Mouse (Mus musculus) heart, adult 2 months (tissue): ENCODE results near the gene Zfp575. TPM values are rescaled to one million over a fixed set of nuclear protein-coding genes. Genes with fewer than 3 reads are reported as not detected.

ENCODE experiments used
- DNase-seq, 2 experiments: peaks; one replicate each; pipeline ENCODE4 v3.0.0; 2021
- H3K27ac ChIP-seq: fragments of 200-600 bp; 2 replicates; pipeline ENCODE4 v1.8.1; 2022
- H3K27me3 ChIP-seq: fragments of 200-500 bp; 2 replicates; pipeline ENCODE4 v1.6.1; 2012; ENCODE audit warnings: mild to moderate bottlenecking, low read length, inconsistent platforms, mixed read lengths; ENCODE audit not compliant: control insufficient read depth, insufficient read depth
- H3K36me3 ChIP-seq: fragments of 200-500 bp; 2 replicates; pipeline ENCODE4 v1.6.1; 2012; ENCODE audit warnings: low read length, inconsistent platforms; ENCODE audit not compliant: control insufficient read depth, insufficient read depth
- H3K4me1 ChIP-seq: fragments of 200-500 bp; 2 replicates; pipeline ENCODE4 v1.6.1; 2011; ENCODE audit warnings: low read length; ENCODE audit not compliant: control insufficient read depth, insufficient read depth
- H3K4me3 ChIP-seq: fragments of 200-600 bp; 2 replicates; pipeline ENCODE4 v1.8.1; 2022
- H3K79me2 ChIP-seq: fragments of 200-500 bp; replicated peaks from 2 replicates; pipeline ENCODE4 v1.6.1; 2012; ENCODE audit warnings: mild to moderate bottlenecking, inconsistent platforms, low read length, moderate library complexity, mixed read lengths; ENCODE audit not compliant: control insufficient read depth, insufficient read depth
- H3K9ac ChIP-seq: fragments of 200-500 bp; 2 replicates; pipeline ENCODE4 v1.6.1; 2012; ENCODE audit warnings: low read depth, mild to moderate bottlenecking, control low read depth, inconsistent platforms, low read length, mixed read lengths
- CTCF ChIP-seq: fragments of 200-600 bp; IDR thresholded peaks from 2 replicates; pipeline ENCODE4 v1.8.1; 2022; ENCODE audit warnings: antibody characterized with exemption, mild to moderate bottlenecking, moderate library complexity
- EP300 ChIP-seq: fragments of 200-500 bp; IDR thresholded peaks from 2 replicates; pipeline ENCODE4 v1.6.1; 2011; ENCODE audit warnings: low read depth, low read length, control low read depth; ENCODE audit not compliant: insufficient read depth
- POLR2A ChIP-seq: fragments of 200-500 bp; IDR thresholded peaks from 2 replicates; pipeline ENCODE4 v1.6.1; 2011; ENCODE audit warnings: mild to moderate bottlenecking, low read depth, low read length, control low read depth; ENCODE audit not compliant: insufficient read depth
- WGBS: fragments of 180-500 bp; shearing (Covaris S2); methylation state at CpG from one replicate; pipeline ENCODE4 v1.1.7; 2018; 5-methylcytosine and 5-hydroxymethylcytosine counted together
- intact Hi-C: fragments of 180-260 bp; cut with DNase I; formaldehyde crosslinking; loops from one replicate; pipeline ENCODE4 v1.15.1; 2025
- polyA plus RNA-seq: library from polyadenylated mRNA; depleted of rRNA; stranded (reverse); fragments of >200 nt; gene quantifications from 2 replicates; pipeline ENCODE4 v1.2.3, GENCODE M21; 2012
- total RNA-seq, 2 experiments: library from RNA; stranded (reverse); gene quantifications; 2 replicates each; pipeline ENCODE4 v1.2.3; 2021

Gene Zfp575
- total and polyA plus RNA-seq, 3 experiments, result 0.07 to 0.08 TPM; not detected in 1

DNA sequence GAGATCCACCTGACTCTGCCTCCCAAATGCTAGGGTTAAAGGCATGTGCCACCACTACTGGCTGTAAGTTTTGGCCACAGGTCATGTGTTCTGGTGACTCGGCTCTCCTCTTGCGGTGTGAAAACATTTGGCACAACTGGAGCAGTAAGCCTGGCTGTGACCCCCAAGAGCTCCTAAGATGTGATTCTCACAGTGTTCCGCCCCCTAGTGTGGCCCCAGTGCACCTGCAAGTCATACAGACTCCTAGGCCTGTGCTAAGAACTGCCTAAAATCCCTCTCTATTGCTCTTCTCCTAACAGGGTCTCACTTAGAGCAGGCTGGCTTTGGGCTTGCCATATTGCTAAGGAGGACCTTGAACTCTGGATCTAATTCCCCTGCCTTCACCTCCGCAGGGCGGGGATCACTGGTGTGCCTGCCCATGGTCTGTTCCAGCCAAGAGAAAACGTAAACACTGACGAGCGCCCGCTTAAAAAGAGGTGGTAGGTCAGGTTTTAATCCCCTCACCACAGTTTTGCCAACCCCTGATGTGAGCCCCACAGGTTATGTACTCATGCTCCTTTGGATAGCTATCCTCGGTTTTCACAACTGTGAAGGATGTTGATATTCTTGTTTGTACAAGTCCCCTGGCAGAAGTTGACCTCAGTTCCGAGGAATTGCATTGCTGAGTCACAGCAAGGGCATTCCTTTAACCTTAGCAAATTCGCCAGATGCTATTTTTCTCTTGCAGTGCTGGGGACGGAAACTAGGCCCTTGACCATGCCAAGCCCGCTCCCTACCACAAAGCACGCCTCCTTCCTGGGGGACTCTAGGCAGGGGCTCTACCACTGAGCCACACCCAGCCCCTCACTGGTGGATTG is 12.0 kb upstream of the Zfp575 start:
- no peaks in the 10 kb centered on the region for H3K27me3 ChIP-seq
- no peak overlapping the region for H3K4me3 ChIP-seq
- H3K9ac ChIP-seq, result no peak overlapping the region
- intact Hi-C loops, result no loop called here
- TF ChIP-seq CTCF (peak; percentile 25; the same call in 1 of the 2 replicates), EP300 (no peak)
- whole genome bisulfite sequencing, result 73% methylated on average over 15 of the region's 15 CpGs
- peak in 1 of 2 experiments; percentile 33 for DNase-seq
- peak overlapping the region; percentile 53 for H3K27ac ChIP-seq
- peaks cover 1% of the 10 kb centered on the region; the same call in 1 of the 2 replicates for H3K4me1 ChIP-seq
- H3K36me3 ChIP-seq, result no peaks in the 10 kb centered on the region
- no peaks in the 10 kb centered on the region for H3K79me2 ChIP-seq

DNA sequence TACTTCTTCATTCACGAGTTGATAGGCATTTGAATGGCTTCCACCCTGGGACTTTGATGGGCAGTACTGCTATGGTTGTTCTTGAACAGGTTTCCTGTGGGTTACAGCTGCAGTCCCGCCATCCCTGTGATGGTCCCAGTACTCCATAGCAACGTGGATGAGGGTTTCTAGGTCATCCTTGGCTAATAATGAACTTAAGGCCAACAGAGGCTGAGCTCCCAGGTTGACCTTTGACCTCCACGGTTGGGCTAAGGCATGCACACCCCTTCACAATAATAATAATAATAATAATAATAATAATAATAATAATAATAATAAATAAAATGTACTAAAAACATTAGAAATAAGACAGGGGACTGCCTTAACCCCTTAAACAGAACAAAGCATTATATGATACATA is 10.7 kb upstream of the Zfp575 start:
- H3K4me3 ChIP-seq, result no peak overlapping the region
- no peak overlapping the region for H3K9ac ChIP-seq
- no peak for DNase-seq
- H3K27ac ChIP-seq, result no peak overlapping the region
- intact Hi-C loops, result no loop called here
- peaks cover 1% of the 10 kb centered on the region; the same call in 1 of the 2 replicates for H3K4me1 ChIP-seq
- no peak for TF ChIP-seq POLR2A
- no peak for TF ChIP-seq CTCF
- H3K79me2 ChIP-seq, result no peaks in the 10 kb centered on the region
- WGBS, result 75% methylated on average over 4 of the region's 4 CpGs
- H3K27me3 ChIP-seq, result no peaks in the 10 kb centered on the region
- H3K36me3 ChIP-seq, result no peaks in the 10 kb centered on the region

DNA sequence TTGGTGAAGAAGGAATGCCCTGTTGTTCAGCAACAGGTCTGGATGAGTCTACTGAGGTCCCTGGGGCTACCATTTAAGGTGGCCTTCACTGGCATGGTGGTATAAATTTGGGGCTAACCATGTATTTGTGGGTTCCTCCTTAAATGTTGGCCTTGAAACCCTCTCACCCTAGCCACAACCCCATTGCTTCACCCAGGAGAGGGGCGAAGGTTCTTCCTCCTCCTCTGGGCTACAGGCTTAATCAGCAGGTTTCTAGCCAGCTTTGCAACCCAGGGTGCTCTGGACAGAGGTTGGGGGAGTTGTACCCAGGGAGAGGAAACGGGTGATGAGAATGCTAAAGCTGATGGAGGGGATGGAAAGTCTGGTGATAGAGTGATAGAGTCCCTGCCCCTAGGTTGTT is 8.0 kb upstream of the Zfp575 start:
- intact Hi-C loops, result no loop called here
- H3K27me3 ChIP-seq, result no peaks in the 10 kb centered on the region
- TF ChIP-seq POLR2A (no peak), CTCF (no peak), EP300 (no peak)
- no peak overlapping the region for H3K27ac ChIP-seq
- WGBS, result 74% methylated on average over 2 of the region's 2 CpGs
- no peaks in the 10 kb centered on the region for H3K36me3 ChIP-seq
- DNase-seq, result no peak
- H3K9ac ChIP-seq, result no peak overlapping the region
- no peaks in the 10 kb centered on the region for H3K4me1 ChIP-seq
- no peaks in the 10 kb centered on the region for H3K79me2 ChIP-seq
- H3K4me3 ChIP-seq, result no peak overlapping the region

DNA sequence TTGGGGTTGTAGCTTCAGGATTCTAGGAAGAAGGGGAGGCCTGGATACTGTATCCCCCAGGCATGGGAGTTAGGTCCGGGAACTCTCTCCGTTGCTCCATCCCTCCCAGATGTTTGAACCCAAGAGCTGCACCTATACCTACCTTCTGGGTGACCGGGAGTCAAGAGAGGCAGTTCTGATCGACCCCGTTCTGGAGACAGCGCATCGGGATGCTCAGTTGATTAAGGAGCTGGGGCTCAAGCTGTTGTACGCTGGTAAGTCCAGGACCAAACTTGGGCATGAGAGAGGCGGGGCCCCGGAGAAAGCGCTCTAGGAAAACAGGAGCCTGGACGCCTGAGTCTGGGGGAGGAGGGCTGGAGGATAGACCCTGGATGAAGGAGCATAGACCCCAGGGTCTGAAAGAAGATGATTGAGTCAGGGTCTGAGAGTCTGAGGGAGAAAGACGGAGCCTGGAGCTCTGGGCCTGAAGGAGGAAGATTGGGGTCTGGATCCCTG is 6.9 kb upstream of the Zfp575 start:
- no peak for TF ChIP-seq EP300
- TF ChIP-seq CTCF, result no peak
- H3K9ac ChIP-seq, result peak overlapping the region; percentile 96
- H3K27me3 ChIP-seq, result no peaks in the 10 kb centered on the region
- no peak for DNase-seq
- H3K4me1 ChIP-seq, result no peaks in the 10 kb centered on the region
- H3K79me2 ChIP-seq, result no peaks in the 10 kb centered on the region
- peak overlapping the region; percentile 84 for H3K4me3 ChIP-seq
- intact Hi-C loops, result loop anchor here (5.0 kb wide), 1 partner anchor 62 kb away; the partner anchor contains the start of gene Irgq
- 13% methylated on average over 13 of the region's 13 CpGs for WGBS
- peak overlapping the region; percentile 78 for H3K27ac ChIP-seq
- H3K36me3 ChIP-seq, result no peaks in the 10 kb centered on the region

DNA sequence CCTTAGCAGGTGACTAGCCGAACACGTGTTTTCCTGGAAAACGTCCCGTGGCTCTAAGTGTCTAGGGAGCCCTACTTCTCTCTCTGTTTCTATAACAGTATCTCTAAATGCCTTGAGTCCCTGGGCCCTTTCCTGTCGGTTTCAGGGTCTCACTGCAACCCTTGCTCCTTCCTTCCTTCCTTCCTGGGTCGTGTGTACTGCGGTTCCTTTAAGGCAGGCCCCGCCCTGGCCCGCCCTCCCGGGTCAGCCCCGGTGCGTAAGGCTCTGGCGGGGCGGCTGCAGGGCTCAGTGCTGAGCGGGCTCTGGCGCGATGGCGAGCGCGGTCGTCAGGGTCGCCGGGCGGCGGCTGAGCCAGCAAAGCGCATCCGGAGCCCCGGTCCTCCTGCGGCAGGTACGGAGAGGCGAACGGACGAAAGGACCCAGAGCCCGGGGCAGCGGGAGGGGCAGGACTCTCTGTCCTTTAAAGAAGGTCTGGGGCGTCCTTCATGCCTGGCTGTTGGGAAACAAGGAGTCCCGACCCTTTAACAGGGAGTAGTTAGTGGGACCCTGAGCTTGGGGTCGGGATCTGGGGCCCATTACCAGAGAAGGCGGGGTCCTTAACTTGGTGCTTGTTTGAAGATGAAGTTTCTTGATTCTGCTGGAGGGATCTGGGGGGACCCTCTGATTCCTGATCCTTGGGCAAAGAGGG is 6.3 kb upstream of the Zfp575 start:
- no peaks in the 10 kb centered on the region for H3K27me3 ChIP-seq
- no peaks in the 10 kb centered on the region for H3K36me3 ChIP-seq
- intact Hi-C loops, result loop anchor here (5.0 kb wide), 1 partner anchor 61 kb away; the partner anchor contains the start of gene Irgq
- peak; percentile 87 to 88 for DNase-seq
- peak overlapping the region; percentile 84 for H3K4me3 ChIP-seq
- peak overlapping the region; percentile 78 for H3K27ac ChIP-seq
- peak overlapping the region; percentile 96 for H3K9ac ChIP-seq
- no peaks in the 10 kb centered on the region for H3K79me2 ChIP-seq
- 1% methylated on average over 39 of the region's 39 CpGs for WGBS
- no peaks in the 10 kb centered on the region for H3K4me1 ChIP-seq
- 0 out of 2 replicates have a peak, but pooled peaks have one; percentile 21 for TF ChIP-seq EP300
- peak; percentile 65 for TF ChIP-seq POLR2A
- 0 out of 2 replicates have a peak, but pooled peaks have one; percentile 1 for TF ChIP-seq CTCF

DNA sequence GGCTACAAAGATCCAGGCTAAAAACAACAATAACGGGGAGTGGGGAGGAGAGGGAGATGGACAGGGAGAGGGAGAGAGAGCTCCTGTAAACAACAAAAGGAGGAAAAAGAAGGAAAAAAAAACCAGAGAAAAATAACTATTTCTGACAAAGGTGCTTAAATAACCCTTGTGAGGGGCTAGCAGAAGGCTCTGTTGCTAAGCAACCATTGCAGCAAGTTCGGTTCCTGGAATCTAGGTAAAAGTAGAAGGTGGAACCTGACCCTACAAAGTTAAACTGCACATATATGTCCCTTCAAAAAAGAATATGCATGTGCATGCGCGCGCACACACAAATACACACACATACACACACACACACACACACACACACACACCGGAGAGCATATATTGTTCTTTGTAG is 5.3 kb upstream of the Zfp575 start:
- Histone ChIP-seq H3K27ac (no peak overlapping the region), H3K4me1 (no peaks in the 10 kb centered on the region), H3K79me2 (no peaks in the 10 kb centered on the region), H3K36me3 (no peaks in the 10 kb centered on the region), H3K9ac (no peak overlapping the region), H3K27me3 (no peaks in the 10 kb centered on the region), H3K4me3 (no peak overlapping the region)
- TF ChIP-seq POLR2A (no peak), CTCF (no peak), EP300 (no peak)
- DNase-seq, result no peak
- WGBS, result 82% methylated on average over 6 of the region's 6 CpGs
- intact Hi-C loops, result loop anchor here (5.0 kb wide), 1 partner anchor 60 kb away; the partner anchor contains the start of gene Irgq
